Mouse (Mus musculus) lung, embryonic 15.5 days (tissue): ENCODE measurements around the gene Ppp1r16b. TPM values are rescaled to one million over a fixed set of nuclear protein-coding genes. Genes with fewer than 3 reads are reported as not detected.

Source experiments
- ATAC-seq: fragments of 200-750 bp; cut with Nextera tagmentation; 2 replicates; pipeline ENCODE4 v1.8.0; 2017; ENCODE audit warnings: moderate number of reproducible peaks, borderline replicate concordance; ENCODE audit not compliant: low FRiP score, low TSS enrichment; ENCODE audit errors: extremely low read depth
- H3K27ac ChIP-seq: fragments of 300-500 bp; sonication (generic); 2 replicates; pipeline ENCODE4 v1.5.1; 2015; ENCODE audit warnings: moderate library complexity, mild to moderate bottlenecking, inconsistent platforms
- H3K27me3 ChIP-seq: fragments of 300-500 bp; sonication (generic); 2 replicates; pipeline ENCODE4 v1.6.1; 2015; ENCODE audit warnings: inconsistent platforms
- H3K36me3 ChIP-seq: fragments of 300-500 bp; sonication (generic); 2 replicates; pipeline ENCODE4 v1.6.1; 2015; ENCODE audit warnings: inconsistent platforms
- H3K4me1 ChIP-seq: fragments of 300-500 bp; sonication (generic); 2 replicates; pipeline ENCODE4 v1.6.1; 2015; ENCODE audit warnings: inconsistent platforms
- H3K4me2 ChIP-seq: fragments of 300-500 bp; sonication (generic); 2 replicates; pipeline ENCODE4 v1.6.1; 2015; ENCODE audit warnings: inconsistent platforms, mild to moderate bottlenecking, moderate library complexity
- H3K4me3 ChIP-seq: fragments of 300-500 bp; sonication (generic); 2 replicates; pipeline ENCODE4 v1.5.1; 2015; ENCODE audit warnings: mild to moderate bottlenecking, inconsistent platforms
- H3K9ac ChIP-seq: fragments of 300-500 bp; sonication (generic); 2 replicates; pipeline ENCODE4 v1.6.1; 2015; ENCODE audit warnings: inconsistent platforms
- H3K9me3 ChIP-seq: fragments of 300-500 bp; sonication (generic); 2 replicates; pipeline ENCODE4 v1.6.1; 2016; ENCODE audit warnings: inconsistent platforms
- WGBS: fragments of 180-500 bp; shearing (Covaris S2); methylation state at CpG from one replicate; pipeline ENCODE4 v1.1.7; 2015; 5-methylcytosine and 5-hydroxymethylcytosine counted together
- polyA plus RNA-seq: library from polyadenylated mRNA; unstranded; fragments of >200 nt; fragmentation: Nextera tagmentation; extraction: Ambion mirVana; gene quantifications from 2 replicates; pipeline ENCODE4 v1.2.1, GENCODE M21; 2015

The Ppp1r16b gene
- 16.7 and 20.2 TPM in 2 replicates for polyA plus RNA-seq

DNA sequence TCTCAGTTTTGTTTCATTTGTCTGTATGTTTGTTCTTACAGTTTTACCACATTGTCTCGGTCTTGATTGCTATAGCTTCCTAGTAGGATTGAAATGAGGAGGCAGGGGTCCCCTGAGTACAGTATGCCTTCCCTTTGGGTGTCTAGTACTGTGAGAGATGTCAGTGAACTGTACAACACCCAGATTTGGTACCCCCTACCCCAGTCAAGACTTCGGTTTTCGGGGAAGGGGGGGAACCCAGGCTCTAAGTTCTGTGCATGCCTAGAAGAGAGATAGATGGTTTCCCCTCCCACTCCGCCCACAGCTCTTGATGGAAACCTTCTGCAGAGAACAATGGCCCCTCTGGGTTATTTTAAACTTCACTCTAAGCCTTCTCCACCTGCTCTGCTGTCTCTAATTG lies at the start of gene Ppp1r16b:
Ppp1r16b (plus strand) TSS at position 301 of the 400 bp plus-strand sequence.
- H3K27ac ChIP-seq: peak within 1 kb of the TSS; percentile 63

DNA sequence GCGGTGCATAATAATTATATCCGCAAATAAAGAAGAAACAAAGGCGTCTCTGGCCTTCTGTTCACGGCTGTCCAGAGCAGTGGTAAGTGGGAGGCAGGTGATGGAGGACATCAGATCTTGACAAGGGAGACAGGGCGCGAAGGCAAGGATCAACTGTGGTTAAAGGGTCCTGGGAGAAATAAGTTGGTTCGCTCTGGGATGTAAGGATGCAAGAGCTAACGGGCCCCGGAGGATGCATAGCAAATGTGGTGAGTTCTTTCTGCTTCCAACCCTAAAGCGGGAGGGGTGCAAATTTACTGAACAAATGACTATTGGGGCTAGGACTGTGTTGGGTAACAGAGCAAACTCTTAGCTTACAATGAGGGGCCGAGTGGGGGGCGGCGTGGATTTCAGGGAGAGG lies 49.5 kb upstream of the Ppp1r16b start:
- H3K9me3 ChIP-seq: no peaks in the 10 kb centered on the region
- peaks cover 99% of the 10 kb centered on the region for H3K27me3 ChIP-seq
- H3K4me1 ChIP-seq: peaks cover 12% of the 10 kb centered on the region
- H3K4me2 ChIP-seq: no peak overlapping the region
- H3K9ac ChIP-seq: no peak overlapping the region
- ATAC-seq: no peak
- 5% methylated on average over 13 of the region's 13 CpGs for WGBS
- no peaks in the 10 kb centered on the region for H3K36me3 ChIP-seq
- no peak overlapping the region for H3K4me3 ChIP-seq
- H3K27ac ChIP-seq: no peak overlapping the region

More for the DNA sequence above, at the start of gene Ppp1r16b:
- WGBS: 68% methylated on average over 4 of the region's 4 CpGs
- Histone ChIP-seq H3K4me1 (peaks cover 18% of the 10 kb centered on the region), H3K4me3 (no peak within 1 kb of the TSS), H3K36me3 (no peaks in the 10 kb centered on the region), H3K9me3 (no peaks in the 10 kb centered on the region), H3K4me2 (no peak within 1 kb of the TSS), H3K9ac (no peak within 1 kb of the TSS), H3K27me3 (peaks cover 49% of the 10 kb centered on the region)
- ATAC-seq: no peak

DNA sequence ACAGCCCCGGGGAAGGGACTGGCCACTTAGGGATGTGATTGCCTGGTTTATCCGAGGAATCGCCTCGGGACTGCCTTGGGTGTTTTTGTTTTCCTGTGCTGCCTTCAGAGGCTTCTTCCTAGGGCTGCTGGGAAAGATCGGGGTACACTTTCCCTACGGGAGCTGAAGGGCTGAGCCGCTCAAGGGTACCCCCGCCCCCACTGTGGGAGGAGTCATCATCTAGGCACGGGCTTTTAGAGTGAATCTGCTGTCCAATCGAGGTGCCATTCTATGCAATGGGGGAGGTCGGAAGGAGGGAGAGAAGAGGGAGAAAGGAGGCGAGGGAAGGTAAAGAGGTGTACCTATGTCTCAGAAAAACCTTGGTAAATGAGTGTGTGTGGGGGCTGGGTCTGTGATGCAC lies 48.9 kb upstream of the Ppp1r16b start:
- H3K9ac ChIP-seq: no peak overlapping the region
- 0 out of 2 replicates have a peak, but pooled peaks cover 7% of the 10 kb centered on the region for H3K4me1 ChIP-seq
- H3K36me3 ChIP-seq: no peaks in the 10 kb centered on the region
- H3K27ac ChIP-seq: no peak overlapping the region
- H3K4me3 ChIP-seq: no peak overlapping the region
- no peak for ATAC-seq
- H3K9me3 ChIP-seq: no peaks in the 10 kb centered on the region
- H3K4me2 ChIP-seq: no peak overlapping the region
- WGBS: 0% methylated on average over 12 of the region's 12 CpGs
- peaks cover 99% of the 10 kb centered on the region for H3K27me3 ChIP-seq

DNA sequence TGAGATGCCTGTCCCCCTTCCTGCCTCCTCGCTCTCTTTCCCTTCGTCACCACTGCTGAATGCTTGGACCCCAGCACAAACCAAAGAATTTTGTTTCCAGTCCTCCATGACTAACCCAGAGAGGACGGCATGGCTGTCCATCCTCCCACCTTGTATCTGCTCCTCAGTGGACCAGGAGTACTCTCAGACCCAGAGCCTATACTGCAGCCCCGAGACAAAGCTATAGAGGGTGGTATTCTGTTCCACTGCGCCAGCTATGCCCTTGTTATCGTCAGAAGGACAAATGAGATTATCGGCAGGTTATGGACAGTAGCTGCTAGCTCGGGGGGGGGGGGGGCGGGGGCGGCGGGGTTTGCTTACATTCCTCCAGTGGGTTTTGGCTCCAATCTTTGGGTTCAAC lies 48.4 kb upstream of the Ppp1r16b start:
- no peaks in the 10 kb centered on the region for H3K36me3 ChIP-seq
- 7% methylated on average over 11 of the region's 11 CpGs for WGBS

DNA sequence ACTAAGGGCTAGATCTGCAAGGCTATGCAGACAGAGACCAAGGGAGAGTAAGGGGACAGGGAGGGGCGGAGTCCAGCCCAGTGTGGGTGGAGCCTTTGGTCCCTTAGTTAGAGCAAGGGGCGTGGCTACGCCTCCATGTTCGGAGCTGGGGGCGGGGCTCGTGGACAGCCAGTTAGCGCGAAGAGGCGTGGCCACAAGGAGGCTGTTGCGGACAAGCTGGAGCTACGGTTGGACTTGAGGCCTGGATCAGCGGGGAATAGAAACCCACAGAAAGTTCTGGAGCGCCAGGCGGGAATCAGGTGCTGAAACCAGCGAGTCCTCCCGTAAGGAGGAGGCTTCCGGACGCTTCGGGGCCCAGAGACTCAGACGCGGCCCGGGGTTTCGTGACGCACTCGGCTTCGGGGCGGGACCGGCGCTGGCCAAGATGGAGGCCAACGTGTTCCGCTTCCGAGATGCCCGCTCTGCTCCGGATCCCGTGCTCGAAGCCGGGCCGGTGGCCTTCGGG lies 40.4 kb upstream of the Ppp1r16b start, which contains the start of gene Actr5:
Actr5 (plus strand) TSS at position 171 of the 505 bp plus-strand sequence.
- 0% methylated on average over 39 of the region's 39 CpGs for WGBS
- Histone ChIP-seq H3K9me3 (no peaks in the 10 kb centered on the region), H3K4me1 (peaks cover 15% of the 10 kb centered on the region), H3K9ac (peak within 1 kb of the TSS; percentile 66), H3K27me3 (peaks cover 23% of the 10 kb centered on the region), H3K27ac (peak within 1 kb of the TSS; percentile 92), H3K36me3 (peaks cover 25% of the 10 kb centered on the region), H3K4me2 (peak within 1 kb of the TSS; percentile 73), H3K4me3 (peak within 1 kb of the TSS; percentile 80)
- ATAC-seq: peak; percentile 97

More for the DNA sequence above, 48.4 kb upstream of the Ppp1r16b start:
- H3K27me3 ChIP-seq: peaks cover 99% of the 10 kb centered on the region
- no peak overlapping the region for H3K9ac ChIP-seq
- no peak overlapping the region for H3K27ac ChIP-seq
- H3K9me3 ChIP-seq: no peaks in the 10 kb centered on the region
- no peak overlapping the region for H3K4me3 ChIP-seq
- H3K4me2 ChIP-seq: no peak overlapping the region
- 0 out of 2 replicates have a peak, but pooled peaks cover 7% of the 10 kb centered on the region for H3K4me1 ChIP-seq
- no peak for ATAC-seq

DNA sequence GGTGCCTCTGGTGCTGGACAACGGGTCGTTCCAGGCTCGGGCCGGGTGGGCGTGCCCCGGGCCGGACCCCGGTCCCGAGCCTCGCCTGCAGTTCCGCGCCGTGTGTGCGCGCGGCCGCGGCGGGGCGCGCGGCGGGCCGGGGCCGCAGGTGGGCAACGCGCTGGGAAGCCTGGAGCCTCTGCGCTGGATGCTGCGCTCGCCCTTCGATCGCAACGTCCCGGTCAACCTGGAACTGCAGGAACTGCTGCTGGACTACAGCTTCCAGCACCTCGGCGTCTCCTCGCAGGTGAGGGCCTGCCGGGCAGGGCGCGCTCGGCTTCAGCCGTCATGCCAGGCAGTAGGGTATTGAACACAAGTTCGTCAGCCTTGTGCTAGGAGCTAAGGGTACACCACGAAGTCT lies 40.0 kb upstream of the Ppp1r16b start:
- ATAC-seq: peak; percentile 70
- no peaks in the 10 kb centered on the region for H3K9me3 ChIP-seq

DNA sequence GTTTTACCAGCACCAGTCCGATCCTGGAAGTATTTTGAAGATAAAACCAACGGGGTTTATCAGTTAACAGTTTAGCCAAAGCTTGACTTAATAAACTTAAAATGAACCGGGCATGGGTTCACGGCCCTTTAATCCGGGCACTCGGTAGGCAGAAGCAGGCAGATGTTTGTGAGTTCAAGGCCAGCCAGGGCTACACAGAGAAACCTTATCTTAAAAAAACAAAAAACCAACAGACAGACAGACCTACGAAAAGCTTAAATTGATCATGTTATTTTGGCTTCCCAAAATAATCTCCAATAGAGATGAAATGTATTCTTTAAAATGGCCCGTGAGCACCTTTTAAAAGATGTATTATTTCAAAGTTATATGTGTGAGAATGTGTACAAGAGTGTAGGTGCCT lies 39.5 kb upstream of the Ppp1r16b start:
- no peak for ATAC-seq
- 23% methylated on average over 8 of the region's 8 CpGs for WGBS

More for the DNA sequence above, 40.0 kb upstream of the Ppp1r16b start:
- Histone ChIP-seq H3K4me2 (peak overlapping the region; percentile 73), H3K9ac (peak overlapping the region; percentile 66), H3K27ac (peak overlapping the region; percentile 92), H3K4me3 (peak overlapping the region; percentile 80), H3K36me3 (peaks cover 30% of the 10 kb centered on the region), H3K4me1 (peaks cover 15% of the 10 kb centered on the region), H3K27me3 (peaks cover 18% of the 10 kb centered on the region)
- WGBS: under 1% methylated on average over 44 of the region's 44 CpGs

DNA sequence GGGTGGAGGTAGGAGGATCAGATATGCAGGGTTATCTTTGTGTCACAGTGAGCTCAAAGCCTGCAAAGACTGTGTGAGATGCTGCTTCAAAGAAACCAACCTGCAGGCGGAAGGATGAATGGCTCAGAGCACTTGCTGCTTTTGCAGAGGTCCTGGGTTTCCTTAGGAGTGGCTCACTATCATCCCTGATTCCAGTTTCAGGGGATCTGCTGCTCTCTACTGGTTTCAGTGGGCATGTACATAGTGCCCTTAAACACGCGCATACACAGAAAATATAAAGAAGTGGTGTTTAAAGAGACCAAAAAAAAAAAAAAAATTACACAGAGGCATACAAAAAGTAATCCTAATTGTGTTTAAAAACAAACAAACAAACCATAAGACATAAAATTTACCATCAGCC lies 36.3 kb upstream of the Ppp1r16b start:
- H3K36me3 ChIP-seq: peaks cover 64% of the 10 kb centered on the region
- 69% methylated on average over 3 of the region's 3 CpGs for WGBS
- ATAC-seq: no peak

More for the DNA sequence above, 39.5 kb upstream of the Ppp1r16b start:
- H3K4me1 ChIP-seq: peaks cover 15% of the 10 kb centered on the region
- H3K9me3 ChIP-seq: no peaks in the 10 kb centered on the region
- H3K27ac ChIP-seq: no peak overlapping the region
- peaks cover 14% of the 10 kb centered on the region for H3K27me3 ChIP-seq
- peak overlapping the region; percentile 73 for H3K4me2 ChIP-seq
- peak overlapping the region; percentile 66 for H3K9ac ChIP-seq
- peak overlapping the region; percentile 80 for H3K4me3 ChIP-seq
- H3K36me3 ChIP-seq: peaks cover 35% of the 10 kb centered on the region

DNA sequence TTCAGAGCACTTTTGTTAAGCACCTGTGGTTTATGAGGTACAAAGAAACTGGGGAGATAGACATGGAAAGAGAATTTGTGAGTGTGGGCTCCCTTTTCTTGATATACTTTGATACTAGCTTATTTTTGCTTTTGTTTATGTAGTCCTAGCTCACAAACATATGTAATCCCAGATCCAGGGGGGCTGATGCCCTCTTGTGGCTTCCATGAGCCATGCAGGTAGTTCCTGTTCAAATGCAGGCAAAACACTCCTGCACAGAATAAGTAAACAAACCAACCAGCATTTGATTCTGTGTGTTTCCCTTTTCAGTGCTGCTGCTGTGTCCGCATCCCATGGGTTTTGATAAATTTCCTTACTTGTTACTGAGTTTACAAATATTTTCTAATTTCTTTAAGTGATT lies 35.8 kb upstream of the Ppp1r16b start:
- 79% methylated on average over 1 of the region's 1 CpGs for WGBS
- Histone ChIP-seq H3K9ac (no peak overlapping the region), H3K4me3 (no peak overlapping the region), H3K9me3 (no peaks in the 10 kb centered on the region), H3K27me3 (no peaks in the 10 kb centered on the region), H3K4me1 (peaks cover 15% of the 10 kb centered on the region), H3K4me2 (no peak overlapping the region), H3K27ac (no peak overlapping the region), H3K36me3 (peaks cover 64% of the 10 kb centered on the region)
- ATAC-seq: no peak

More for the DNA sequence above, 36.3 kb upstream of the Ppp1r16b start:
- Histone ChIP-seq H3K27ac (no peak overlapping the region), H3K27me3 (no peaks in the 10 kb centered on the region), H3K9ac (no peak overlapping the region), H3K9me3 (no peaks in the 10 kb centered on the region), H3K4me3 (no peak overlapping the region), H3K4me1 (peaks cover 15% of the 10 kb centered on the region), H3K4me2 (no peak overlapping the region)

DNA sequence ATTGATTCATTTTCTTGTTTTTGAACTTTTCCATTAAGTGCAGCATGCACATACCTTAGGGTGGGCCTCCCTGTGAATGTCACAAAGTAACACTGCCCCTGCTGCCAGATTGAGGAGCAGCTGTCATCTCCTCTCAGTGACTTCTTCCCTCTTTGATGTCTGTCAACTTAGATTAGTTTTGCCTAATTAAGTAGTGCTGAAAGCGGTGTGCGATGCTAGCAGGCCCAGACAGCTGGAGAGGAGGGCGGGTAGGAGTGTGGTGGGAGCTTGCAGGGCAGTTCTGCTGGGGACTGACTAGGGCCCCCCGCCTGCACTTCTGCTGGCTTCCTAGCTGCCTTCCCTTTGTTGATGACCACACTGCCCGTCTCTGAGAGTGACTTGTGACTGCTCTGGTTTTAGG lies 33.3 kb upstream of the Ppp1r16b start:
- no peak overlapping the region for H3K4me3 ChIP-seq
- H3K4me1 ChIP-seq: no peaks in the 10 kb centered on the region
- H3K4me2 ChIP-seq: no peak overlapping the region
- H3K27ac ChIP-seq: no peak overlapping the region
- no peak for ATAC-seq
- peaks cover 85% of the 10 kb centered on the region for H3K36me3 ChIP-seq
- 81% methylated on average over 5 of the region's 5 CpGs for WGBS
- no peaks in the 10 kb centered on the region for H3K27me3 ChIP-seq
- no peak overlapping the region for H3K9ac ChIP-seq
- H3K9me3 ChIP-seq: no peaks in the 10 kb centered on the region

DNA sequence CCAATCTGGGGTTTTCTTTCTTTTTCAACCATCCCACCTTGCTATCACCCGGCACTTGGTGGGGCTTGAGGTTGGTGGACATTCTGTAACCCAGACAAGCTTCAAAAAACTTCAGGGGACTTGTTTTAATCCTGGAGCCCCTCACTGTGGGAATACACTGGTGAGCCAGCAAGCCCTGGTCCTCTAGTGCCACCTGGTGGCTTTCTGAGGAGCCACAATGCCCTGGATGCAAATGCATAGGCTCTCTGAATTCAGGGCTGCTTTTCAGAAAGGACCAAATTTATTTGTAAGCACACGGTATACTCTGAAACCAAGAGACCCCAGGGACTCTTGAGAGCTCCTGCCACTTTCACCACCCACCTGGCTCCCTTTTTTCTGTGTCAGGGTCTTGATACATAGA lies 23.3 kb upstream of the Ppp1r16b start:
- Histone ChIP-seq H3K4me2 (no peak overlapping the region), H3K27ac (no peak overlapping the region), H3K27me3 (no peaks in the 10 kb centered on the region), H3K9me3 (no peaks in the 10 kb centered on the region), H3K36me3 (peaks cover 33% of the 10 kb centered on the region), H3K9ac (no peak overlapping the region), H3K4me3 (no peak overlapping the region), H3K4me1 (no peaks in the 10 kb centered on the region)
- ATAC-seq: no peak
- 8% methylated on average over 2 of the region's 2 CpGs for WGBS

DNA sequence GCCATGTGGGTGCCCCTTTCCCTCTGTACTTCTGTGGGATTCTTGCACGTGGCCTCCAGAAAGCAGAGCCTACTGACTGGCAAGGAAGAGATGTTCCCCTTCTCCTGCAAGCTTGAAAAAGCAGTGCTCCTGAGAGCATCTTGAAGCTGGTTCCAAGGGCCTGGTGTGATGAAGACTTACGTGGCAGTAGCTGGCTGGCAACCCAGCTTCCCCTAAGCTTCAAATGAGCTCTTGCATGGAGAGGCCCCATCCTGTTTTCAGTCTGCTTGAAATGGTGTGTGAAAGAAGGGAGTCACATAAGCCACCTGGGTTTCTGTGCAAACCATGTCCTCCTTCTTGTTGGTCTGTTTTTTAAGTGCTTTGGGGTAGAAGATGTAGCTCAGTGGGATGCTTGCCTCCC lies 22.6 kb upstream of the Ppp1r16b start:
- no peaks in the 10 kb centered on the region for H3K9me3 ChIP-seq
- no peak for ATAC-seq

More for the DNA sequence above, 22.6 kb upstream of the Ppp1r16b start:
- WGBS: 84% methylated on average over 2 of the region's 2 CpGs
- Histone ChIP-seq H3K9ac (no peak overlapping the region), H3K36me3 (peaks cover 26% of the 10 kb centered on the region), H3K27ac (no peak overlapping the region), H3K4me2 (no peak overlapping the region), H3K4me3 (no peak overlapping the region), H3K4me1 (no peaks in the 10 kb centered on the region), H3K27me3 (no peaks in the 10 kb centered on the region)
